Mouse (Mus musculus): ENCODE measurements around the gene Olfr1329.
"Not testable (repeated sequence)": the region's sequence is repeated elsewhere in the genome, so short reads cannot be mapped to it uniquely, and the experiment has no call there.

Olfr1329 gene

DNA sequence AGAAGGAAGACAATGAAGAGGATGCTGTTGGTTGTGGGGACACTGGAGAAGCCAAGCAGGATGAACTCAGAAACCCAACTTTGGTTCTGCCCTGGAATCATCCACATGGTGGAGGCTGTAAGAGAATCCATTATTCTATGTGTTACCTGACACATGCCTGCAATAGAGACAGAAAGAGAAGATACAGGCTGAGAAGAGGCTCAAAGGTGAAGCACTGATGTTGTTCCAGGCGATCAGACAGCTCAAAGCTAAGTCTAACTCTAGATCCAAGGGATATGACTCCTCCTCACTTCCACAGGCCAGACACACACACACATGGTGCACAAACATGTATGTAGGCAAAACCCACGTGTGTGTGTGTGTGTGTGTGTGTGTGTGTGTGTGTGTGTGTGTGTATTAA, at the start of gene Olfr1329:
Olfr1329 (minus strand) TSS at position 101 of the 400 bp plus-strand sequence.
- DNase-seq (ENCODE audit: low spot score) = not testable (repeated sequence)

DNA sequence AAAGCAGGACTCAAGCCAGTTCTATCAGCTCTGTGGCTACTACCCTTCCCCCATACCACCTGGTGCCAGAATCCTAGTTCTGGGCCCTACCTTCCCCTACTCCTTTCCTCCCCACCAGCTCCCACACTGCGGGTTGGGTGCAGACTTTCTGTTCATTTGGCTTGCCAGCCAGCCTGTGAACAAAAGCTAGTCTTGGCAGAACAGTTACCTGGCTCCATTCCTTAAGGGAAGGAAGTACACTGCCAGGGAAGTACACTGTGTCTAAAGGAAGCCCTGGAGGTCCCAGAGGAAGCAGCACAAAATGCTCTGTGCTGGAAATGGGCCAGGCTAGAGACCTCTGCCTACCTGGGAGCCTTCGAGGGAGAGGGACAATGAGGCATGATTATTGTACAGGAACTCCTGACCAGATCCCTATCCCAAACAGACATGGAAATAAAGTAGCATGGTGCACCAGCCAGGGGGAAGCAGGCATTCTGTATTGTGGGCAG, 43.9 kb upstream of the Olfr1329 start, which contains the start of gene Lao1:
Lao1 (plus strand) TSS at position 438 of the 488 bp plus-strand sequence.
- DNase-seq (ENCODE audit: low spot score) = no peak

DNA sequence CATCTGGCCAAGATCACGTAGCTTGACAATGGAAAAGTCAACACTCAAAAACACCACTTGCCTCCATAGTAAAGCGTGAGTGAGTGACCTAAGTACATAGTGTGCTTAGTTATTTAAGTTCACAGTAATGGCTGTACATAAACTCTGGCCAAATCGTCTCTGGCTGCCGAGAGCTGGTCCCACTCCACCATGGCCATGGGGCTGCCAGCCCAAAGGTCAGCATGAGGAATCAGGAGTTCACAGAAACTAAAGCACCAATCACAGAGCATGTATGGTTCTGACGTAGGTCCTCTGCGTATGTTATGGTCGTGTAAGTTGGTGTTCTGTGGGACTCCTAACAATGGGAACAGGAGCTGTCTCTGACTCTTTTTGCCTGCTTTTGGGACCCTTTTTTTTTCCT, 41.5 kb upstream of the Olfr1329 start:
- DNase-seq (ENCODE audit: low spot score) = no peak

DNA sequence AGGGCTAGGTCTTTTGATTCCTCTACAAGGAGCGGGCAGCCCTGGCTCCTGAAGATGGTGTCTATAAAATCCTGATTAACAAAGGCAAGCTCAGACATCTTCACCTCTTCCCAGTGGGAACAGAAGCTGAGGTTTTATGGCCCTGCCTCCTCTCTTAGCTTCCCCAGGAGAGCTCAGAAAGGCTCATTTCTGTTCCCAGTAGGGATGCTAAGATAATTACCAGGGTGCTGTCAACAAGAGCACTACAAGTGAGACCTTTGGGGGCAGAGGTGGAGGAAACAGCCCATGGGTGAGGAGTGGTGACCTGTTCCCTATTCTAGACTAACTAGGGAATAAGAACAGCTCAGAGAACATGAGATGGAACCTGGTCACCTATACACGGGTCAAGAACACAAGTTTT, 21.2 kb upstream of the Olfr1329 start, which contains the start of gene Olfr1328:
Olfr1328 (minus strand) TSS at position 101 of the 400 bp plus-strand sequence.
- no peak for DNase-seq (ENCODE audit: low spot score)

DNA sequence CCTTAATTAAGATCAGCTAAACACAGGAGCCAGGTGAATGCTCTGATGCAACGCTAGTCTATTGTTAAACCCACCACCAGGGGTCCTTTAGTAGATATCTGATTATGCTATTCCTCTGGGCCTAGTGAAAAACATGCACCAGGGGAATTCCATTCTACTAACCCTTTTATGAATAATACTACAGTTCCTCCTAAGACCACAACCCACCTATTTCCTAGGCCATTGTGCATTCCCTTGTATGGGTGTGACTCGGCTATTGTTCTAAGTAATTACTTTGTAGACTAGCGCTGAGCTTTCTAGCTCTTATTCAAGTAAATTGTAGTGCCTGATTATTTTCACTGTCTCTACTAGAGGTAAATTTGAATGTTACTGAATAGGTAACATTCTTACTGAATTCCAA, 14.1 kb upstream of the Olfr1329 start:
- not testable (repeated sequence) for DNase-seq (ENCODE audit: low spot score)

DNA sequence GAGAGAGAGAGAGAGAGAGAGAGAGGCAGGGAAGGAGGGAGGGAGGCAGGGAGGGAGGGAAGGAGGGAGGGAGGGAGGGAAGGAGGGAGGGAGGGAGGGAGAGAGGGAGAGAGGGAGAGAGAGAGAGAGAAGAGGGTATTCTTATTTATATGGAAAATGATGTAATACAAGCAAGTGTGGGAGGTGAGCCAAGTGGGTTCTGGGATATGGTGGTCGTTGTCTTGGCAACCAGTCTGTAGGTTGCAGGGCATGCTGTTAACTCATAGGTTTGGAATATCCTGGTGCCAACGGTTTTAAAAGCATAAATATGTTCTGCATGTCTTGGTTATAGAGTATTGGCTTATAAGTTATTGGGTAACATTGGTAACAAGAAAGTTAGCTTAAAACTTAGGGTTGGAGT, 15.3 kb downstream of the Olfr1329 start:
- DNase-seq (ENCODE audit: low spot score) = no peak

DNA sequence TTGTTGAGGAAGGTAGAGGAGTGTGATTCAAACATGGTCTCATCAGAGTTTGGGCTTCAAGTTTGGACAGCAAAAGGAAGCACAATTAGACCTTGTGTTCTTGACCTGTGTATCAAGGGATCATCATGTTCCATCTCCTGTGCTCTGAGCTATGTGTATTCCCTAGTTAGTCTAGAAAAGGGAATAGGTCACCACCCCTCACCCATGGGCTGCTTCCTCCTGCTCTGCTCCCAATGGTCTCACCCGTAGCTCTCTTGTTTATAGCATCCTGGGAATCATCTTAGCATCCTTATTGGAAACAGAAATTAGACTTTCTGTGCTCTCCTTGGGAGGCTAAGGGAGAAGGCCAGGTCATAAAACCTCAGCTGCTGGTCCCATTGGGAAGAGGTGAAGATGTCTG, 29.0 kb downstream of the Olfr1329 start, which contains the start of gene Olfr1330:
Olfr1330 (plus strand) TSS at position 301 of the 400 bp plus-strand sequence.
- no peak for DNase-seq (ENCODE audit: low spot score)

DNA sequence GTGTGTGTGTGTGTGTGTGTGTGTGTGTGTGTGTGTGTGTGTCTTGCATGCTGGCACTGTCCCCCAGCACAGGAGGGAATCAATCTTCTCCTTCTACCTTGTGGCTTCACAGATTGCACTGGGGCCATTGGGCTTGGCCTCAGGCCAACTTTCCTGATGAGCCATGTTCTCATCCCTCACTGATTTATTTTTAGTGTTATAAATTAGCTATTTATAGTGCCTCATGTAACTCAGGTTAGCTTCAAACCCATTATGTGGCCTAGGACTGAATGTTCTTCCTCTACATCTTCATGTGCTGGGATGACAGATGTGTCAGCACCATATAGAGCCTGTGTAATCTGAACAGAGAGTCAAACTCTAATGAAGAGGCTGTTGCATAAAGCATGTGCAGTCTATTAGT, 49.7 kb downstream of the Olfr1329 start:
- DNase-seq (ENCODE audit: low spot score) = no peak

Measured in urinary bladder, postnatal 10 days (tissue).